Mouse (Mus musculus): ENCODE results near the gene Gm14862. TPM values are rescaled to one million over a fixed set of nuclear protein-coding genes. Genes with fewer than 3 reads are reported as not detected.
A peak's percentile ranks its signal among the peaks of the same experiment; 100 is the strongest.

Gm14862 gene
- polyA plus RNA-seq, 1 experiment from 2014 or later = not detected

DNA sequence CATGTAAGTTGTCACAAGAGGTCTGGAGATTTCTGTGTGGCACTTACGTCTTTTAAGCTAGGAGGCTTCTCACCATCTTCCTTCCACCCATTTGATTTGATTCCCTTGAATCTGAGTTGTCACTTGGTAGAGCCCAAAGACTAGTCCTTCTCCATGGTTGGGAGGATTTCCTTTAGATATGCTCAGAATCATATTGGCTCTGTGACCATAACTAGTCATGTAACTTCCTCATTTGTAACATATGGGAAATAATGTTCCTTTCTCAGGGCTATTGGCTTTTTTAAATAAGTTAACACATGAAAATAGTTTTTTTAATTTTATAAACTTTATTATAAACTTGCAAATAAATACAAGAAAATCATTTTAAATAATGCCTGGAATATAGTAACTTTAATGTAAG is 2.6 kb upstream of the Gm14862 start:
- Histone ChIP-seq H3K27me3 (ENCODE audit: control insufficient read depth, insufficient read depth, low read length) (no peaks in the 10 kb centered on the region), H3K9ac (ENCODE audit: low read length) (no peak overlapping the region), H3K9me3 (ENCODE audit: control insufficient read depth, low read length) (no peaks in the 10 kb centered on the region), H3K4me2 (replicated peaks; ENCODE audit: low read depth) (no peak overlapping the region), H3K27ac (replicated peaks) (no peak overlapping the region), H3K4me1 (replicated peaks; ENCODE audit: control insufficient read depth, insufficient read depth) (no peaks in the 10 kb centered on the region), H3K4me3 (ENCODE audit: low read depth, low read length) (no peak overlapping the region), H3K36me3 (ENCODE audit: control insufficient read depth, insufficient read depth, low read length) (no peaks in the 10 kb centered on the region)
- no peak for ATAC-seq (ENCODE audit: low FRiP score, low TSS enrichment)
- 89% methylated on average over 1 of the region's 1 CpGs for WGBS
- no peak for DNase-seq (ENCODE audit: low spot score)
- no peak for TF ChIP-seq CTCF (IDR thresholded peaks at IDR 0.05; ENCODE audit: low read depth)
- TF ChIP-seq EP300 (optimal IDR thresholded peaks at IDR 0.05) = no peak

DNA sequence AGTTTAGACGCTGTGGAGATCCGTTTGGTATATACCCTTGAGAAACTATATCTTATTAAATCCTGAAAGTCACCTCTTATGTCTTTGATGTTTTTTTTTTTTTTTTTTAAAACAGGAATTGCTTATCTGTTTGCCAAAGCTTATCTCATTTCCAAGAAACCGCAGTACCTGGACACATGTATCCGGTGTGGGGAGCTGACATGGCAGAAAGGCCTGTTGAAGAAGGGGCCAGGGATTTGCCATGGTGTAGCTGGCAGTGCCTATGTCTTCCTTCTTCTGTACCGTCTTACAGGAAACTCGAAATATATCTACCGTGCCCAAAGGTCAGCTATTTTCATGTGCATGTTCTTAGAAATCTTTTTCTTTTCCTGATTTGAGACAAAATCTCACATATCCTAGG is 1.1 kb upstream of the Gm14862 start:
- Histone ChIP-seq H3K9ac (ENCODE audit: low read length) (no peak overlapping the region), H3K4me1 (replicated peaks; ENCODE audit: control insufficient read depth, insufficient read depth) (no peaks in the 10 kb centered on the region), H3K36me3 (ENCODE audit: control insufficient read depth, insufficient read depth, low read length) (no peaks in the 10 kb centered on the region), H3K9me3 (ENCODE audit: control insufficient read depth, low read length) (no peaks in the 10 kb centered on the region), H3K27ac (replicated peaks) (no peak overlapping the region), H3K4me3 (ENCODE audit: low read depth, low read length) (no peak overlapping the region), H3K4me2 (replicated peaks; ENCODE audit: low read depth) (no peak overlapping the region), H3K27me3 (ENCODE audit: control insufficient read depth, insufficient read depth, low read length) (no peaks in the 10 kb centered on the region)
- 73% methylated on average over 7 of the region's 7 CpGs for WGBS
- TF ChIP-seq EP300 (optimal IDR thresholded peaks at IDR 0.05) (no peak), CTCF (IDR thresholded peaks at IDR 0.05; ENCODE audit: low read depth) (no peak)
- ATAC-seq (ENCODE audit: low FRiP score, low TSS enrichment) = no peak
- DNase-seq (ENCODE audit: low spot score) = no peak

DNA sequence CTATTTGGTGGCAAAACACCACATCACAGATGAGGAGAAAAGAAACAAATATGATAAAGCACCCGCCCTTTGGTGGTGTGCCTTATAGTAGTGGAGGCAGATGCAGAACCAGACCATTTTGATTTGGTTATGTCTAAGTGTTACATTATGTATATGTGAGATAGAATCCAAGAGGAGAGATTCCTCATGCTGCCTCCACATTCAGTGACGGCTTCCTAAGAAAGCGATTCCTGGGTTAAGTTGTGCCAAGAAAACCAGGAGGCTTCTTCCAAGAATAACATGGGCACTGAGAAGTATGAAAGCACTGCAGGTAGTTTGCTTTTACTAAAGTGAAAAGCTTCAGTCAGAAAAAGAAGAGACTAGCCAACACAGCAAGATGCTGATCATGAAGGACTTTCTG is 1.8 kb downstream of the Gm14862 start:
- TF ChIP-seq CTCF (IDR thresholded peaks at IDR 0.05; ENCODE audit: low read depth) = no peak
- no peak for TF ChIP-seq EP300 (optimal IDR thresholded peaks at IDR 0.05)
- H3K4me2 ChIP-seq (replicated peaks; ENCODE audit: low read depth) = no peak overlapping the region
- ATAC-seq (ENCODE audit: low FRiP score, low TSS enrichment) (no peak), DNase-seq (ENCODE audit: low spot score) (no peak)
- no peak overlapping the region for H3K9ac ChIP-seq (ENCODE audit: low read length)
- H3K27ac ChIP-seq (replicated peaks) = no peak overlapping the region
- no peaks in the 10 kb centered on the region for H3K4me1 ChIP-seq (replicated peaks; ENCODE audit: control insufficient read depth, insufficient read depth)
- no peaks in the 10 kb centered on the region for H3K36me3 ChIP-seq (ENCODE audit: control insufficient read depth, insufficient read depth, low read length)
- 78% methylated on average over 3 of the region's 3 CpGs for WGBS
- H3K9me3 ChIP-seq (ENCODE audit: control insufficient read depth, low read length) = no peaks in the 10 kb centered on the region
- no peak overlapping the region for H3K4me3 ChIP-seq (ENCODE audit: low read depth, low read length)
- H3K27me3 ChIP-seq (ENCODE audit: control insufficient read depth, insufficient read depth, low read length) = no peaks in the 10 kb centered on the region

DNA sequence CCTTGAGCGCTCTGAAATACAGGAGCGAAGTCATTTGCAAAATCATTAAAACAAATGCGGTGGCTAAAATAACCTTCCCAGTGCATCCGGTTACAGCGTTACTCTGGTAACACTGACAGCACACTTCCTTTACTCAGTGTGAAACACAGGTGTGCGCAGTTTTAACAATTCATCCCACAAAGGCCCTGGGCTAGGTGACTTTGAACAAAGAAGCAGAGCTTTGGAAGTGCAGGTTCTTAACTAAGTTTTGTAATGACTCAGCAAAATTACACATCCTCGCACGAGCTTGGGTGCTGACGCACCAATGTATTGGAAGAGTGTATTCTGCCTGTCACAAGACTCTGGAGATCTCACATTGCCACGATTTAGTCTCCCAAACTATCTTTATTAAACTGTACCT is 2.7 kb downstream of the Gm14862 start:
- Histone ChIP-seq H3K4me2 (replicated peaks; ENCODE audit: low read depth) (no peak overlapping the region), H3K9me3 (ENCODE audit: control insufficient read depth, low read length) (no peaks in the 10 kb centered on the region), H3K4me1 (replicated peaks; ENCODE audit: control insufficient read depth, insufficient read depth) (no peaks in the 10 kb centered on the region), H3K9ac (ENCODE audit: low read length) (no peak overlapping the region), H3K27me3 (ENCODE audit: control insufficient read depth, insufficient read depth, low read length) (no peaks in the 10 kb centered on the region), H3K36me3 (ENCODE audit: control insufficient read depth, insufficient read depth, low read length) (no peaks in the 10 kb centered on the region), H3K4me3 (ENCODE audit: low read depth, low read length) (no peak overlapping the region), H3K27ac (replicated peaks) (no peak overlapping the region)
- TF ChIP-seq CTCF (IDR thresholded peaks at IDR 0.05; ENCODE audit: low read depth) (no peak), EP300 (optimal IDR thresholded peaks at IDR 0.05) (no peak)
- no peak for DNase-seq (ENCODE audit: low spot score)
- 74% methylated on average over 10 of the region's 10 CpGs for WGBS
- ATAC-seq (ENCODE audit: low FRiP score, low TSS enrichment) = no peak

DNA sequence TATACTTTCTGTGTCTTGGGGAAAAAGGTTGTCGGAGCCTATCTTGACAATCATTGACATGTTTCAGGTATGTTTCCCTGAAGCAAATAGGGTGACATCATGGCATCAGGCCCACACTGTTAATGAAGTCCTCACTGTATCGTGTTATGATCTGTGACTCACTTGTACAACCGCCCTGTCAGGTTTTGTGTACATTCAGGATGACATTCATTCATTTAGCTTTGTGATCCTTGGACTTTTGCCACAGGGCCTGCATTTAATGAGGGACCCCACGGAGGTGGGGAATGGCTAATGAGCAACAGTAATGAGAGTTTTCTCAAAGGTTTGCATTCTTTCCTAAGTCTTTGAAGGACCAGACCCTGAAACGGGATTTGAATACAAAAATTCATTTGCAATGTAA is 7.8 kb downstream of the Gm14862 start:
- Histone ChIP-seq H3K4me2 (replicated peaks; ENCODE audit: low read depth) (no peak overlapping the region), H3K4me3 (ENCODE audit: low read depth, low read length) (no peak overlapping the region), H3K36me3 (ENCODE audit: control insufficient read depth, insufficient read depth, low read length) (no peaks in the 10 kb centered on the region), H3K27me3 (ENCODE audit: control insufficient read depth, insufficient read depth, low read length) (no peaks in the 10 kb centered on the region), H3K9ac (ENCODE audit: low read length) (no peak overlapping the region), H3K27ac (replicated peaks) (no peak overlapping the region), H3K4me1 (replicated peaks; ENCODE audit: control insufficient read depth, insufficient read depth) (no peaks in the 10 kb centered on the region), H3K9me3 (ENCODE audit: control insufficient read depth, low read length) (no peaks in the 10 kb centered on the region)
- ATAC-seq (ENCODE audit: low FRiP score, low TSS enrichment) = peak; percentile 77
- WGBS = 45% methylated on average over 5 of the region's 5 CpGs
- no peak for TF ChIP-seq EP300 (optimal IDR thresholded peaks at IDR 0.05)
- no peak for TF ChIP-seq CTCF (IDR thresholded peaks at IDR 0.05; ENCODE audit: low read depth)
- DNase-seq (ENCODE audit: low spot score) = peak; percentile 14

DNA sequence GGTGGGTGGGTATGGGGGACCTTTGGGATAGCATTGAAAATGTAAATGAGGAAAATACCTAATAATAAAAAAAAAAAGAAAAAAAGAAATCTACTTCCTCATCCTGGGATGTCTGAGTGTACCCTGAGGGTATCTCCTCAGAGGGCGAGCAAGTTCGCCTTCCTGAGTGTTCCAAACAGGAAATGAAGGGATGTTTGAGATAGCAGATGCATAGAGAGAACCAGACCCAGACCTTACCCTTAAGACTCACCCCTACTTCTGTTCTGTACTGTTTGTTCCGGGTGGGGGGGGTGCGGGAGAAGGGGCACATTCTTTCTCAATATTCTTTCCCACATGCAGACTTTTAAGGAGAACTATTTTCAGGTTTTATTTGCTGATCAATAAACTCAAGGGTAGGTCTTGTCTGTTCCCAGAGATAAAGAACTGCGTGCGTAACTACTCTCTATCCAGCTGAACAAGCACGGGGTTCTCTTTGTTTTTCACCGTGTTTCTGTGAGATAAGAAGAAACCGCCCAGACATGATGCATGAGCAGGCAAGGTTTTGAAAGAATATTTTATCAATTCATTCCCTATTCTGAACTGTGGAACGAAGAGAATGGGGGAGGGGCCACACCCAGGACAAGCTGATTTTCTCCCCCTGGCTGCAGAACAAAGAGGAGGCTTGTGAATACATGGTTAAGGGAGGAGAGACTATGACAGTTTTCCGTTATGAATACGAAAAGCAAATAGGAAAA is 11.9 kb downstream of the Gm14862 start:
- peak; percentile 50; the same call in 1 of the 2 replicates for ATAC-seq (ENCODE audit: low FRiP score, low TSS enrichment)
- H3K9me3 ChIP-seq (ENCODE audit: control insufficient read depth, low read length) = no peaks in the 10 kb centered on the region
- H3K27me3 ChIP-seq (ENCODE audit: control insufficient read depth, insufficient read depth, low read length) = no peaks in the 10 kb centered on the region
- no peak for TF ChIP-seq EP300 (optimal IDR thresholded peaks at IDR 0.05)
- TF ChIP-seq CTCF (IDR thresholded peaks at IDR 0.05; ENCODE audit: low read depth) = peak; percentile 19
- H3K27ac ChIP-seq (replicated peaks) = no peak overlapping the region
- no peaks in the 10 kb centered on the region for H3K4me1 ChIP-seq (replicated peaks; ENCODE audit: control insufficient read depth, insufficient read depth)
- peak; percentile 22 for DNase-seq (ENCODE audit: low spot score)
- H3K9ac ChIP-seq (ENCODE audit: low read length) = no peak overlapping the region
- 52% methylated on average over 12 of the region's 12 CpGs for WGBS
- H3K4me3 ChIP-seq (ENCODE audit: low read depth, low read length) = no peak overlapping the region
- H3K4me2 ChIP-seq (replicated peaks; ENCODE audit: low read depth) = no peak overlapping the region
- no peaks in the 10 kb centered on the region for H3K36me3 ChIP-seq (ENCODE audit: control insufficient read depth, insufficient read depth, low read length)
